Mouse (Mus musculus) bone marrow macrophage, adult 2 months (primary cell): ENCODE data around the gene Metap1d. TPM values are rescaled to one million over a fixed set of nuclear protein-coding genes. Genes with fewer than 3 reads are reported as not detected.
A peak's percentile ranks its signal among the peaks of the same experiment; 100 is the strongest.

Experiments used
- H3K27ac ChIP-seq: 2 replicates; pipeline ENCODE4 v1.5.1; 2012; ENCODE audit warnings: low read depth, low read length; ENCODE audit not compliant: insufficient read depth
- H3K4me1 ChIP-seq: 2 replicates; pipeline ENCODE4 v1.6.1; 2012; ENCODE audit warnings: low read length; ENCODE audit not compliant: control insufficient read depth, insufficient read depth
- H3K4me3 ChIP-seq: 2 replicates; pipeline ENCODE4 v1.5.1; 2012; ENCODE audit warnings: mild to moderate bottlenecking, low read length, moderate library complexity; ENCODE audit not compliant: insufficient read depth
- CTCF ChIP-seq: IDR thresholded peaks from 2 replicates; pipeline ENCODE4 v1.5.1; 2012; ENCODE audit warnings: low read depth, mild to moderate bottlenecking, low read length, moderate library complexity
- POLR2A ChIP-seq: IDR thresholded peaks from 2 replicates; pipeline ENCODE4 v1.6.1; 2012; ENCODE audit warnings: mild to moderate bottlenecking, low read depth, low read length, borderline replicate concordance
- polyA plus RNA-seq: library from polyadenylated mRNA; stranded (reverse); fragments of >200 nt; gene quantifications from 2 replicates; pipeline ENCODE4 v1.2.4, GENCODE M21; 2012; ENCODE audit not compliant: missing spikeins, insufficient read depth, insufficient read length

Metap1d gene
- polyA plus RNA-seq, 1 experiment: 32.5 TPM

DNA sequence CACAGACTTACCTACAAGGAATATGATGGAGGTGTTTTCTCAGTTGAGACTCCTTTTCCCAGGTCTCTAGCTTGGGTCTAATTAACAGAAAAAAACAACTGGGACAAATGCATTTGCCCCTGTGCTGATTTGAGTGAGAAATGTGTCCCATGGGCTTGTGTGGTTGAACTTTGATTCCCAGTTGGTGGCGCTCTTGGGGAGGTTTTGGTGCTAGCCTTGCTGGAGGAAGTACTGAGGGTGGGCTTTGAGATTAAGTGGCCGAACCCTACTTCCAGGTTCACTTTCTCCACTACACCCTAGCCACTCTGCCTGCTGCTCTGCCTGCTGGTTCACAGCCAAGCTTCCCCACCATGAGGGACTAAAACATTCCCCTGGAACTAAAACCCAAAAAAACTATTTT is 3.5 kb upstream of the Metap1d start:
- Histone ChIP-seq H3K4me1 (peaks cover 6% of the 10 kb centered on the region; the same call in 1 of the 2 replicates), H3K27ac (no peak overlapping the region), H3K4me3 (no peak overlapping the region)
- TF ChIP-seq POLR2A (no peak), CTCF (0 out of 2 replicates have a peak, but pooled peaks have one; percentile 20)

DNA sequence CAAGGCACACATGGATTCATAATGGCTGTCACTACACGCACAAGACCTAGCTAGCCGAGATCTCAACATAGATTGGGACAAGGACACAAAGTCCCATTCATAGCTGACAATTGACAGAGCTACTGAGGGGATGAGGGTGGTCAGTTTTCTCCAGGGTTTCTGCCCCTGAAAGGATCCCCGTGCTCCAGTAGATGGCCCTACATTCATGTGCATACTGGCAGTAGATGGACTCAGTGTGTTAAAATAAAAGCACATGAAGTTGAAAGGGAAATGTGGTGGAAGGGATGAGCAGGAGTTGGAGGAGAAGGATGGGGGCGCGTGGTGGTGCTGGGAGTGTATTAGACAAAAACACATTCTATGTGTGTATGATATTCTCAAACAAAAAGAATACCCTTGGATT is 1.3 kb upstream of the Metap1d start:
- no peak for TF ChIP-seq POLR2A
- peak; percentile 14; the same call in 1 of the 2 replicates for TF ChIP-seq CTCF
- Histone ChIP-seq H3K4me3 (no peak overlapping the region), H3K27ac (no peak overlapping the region), H3K4me1 (peaks cover 2% of the 10 kb centered on the region; the same call in 1 of the 2 replicates)

DNA sequence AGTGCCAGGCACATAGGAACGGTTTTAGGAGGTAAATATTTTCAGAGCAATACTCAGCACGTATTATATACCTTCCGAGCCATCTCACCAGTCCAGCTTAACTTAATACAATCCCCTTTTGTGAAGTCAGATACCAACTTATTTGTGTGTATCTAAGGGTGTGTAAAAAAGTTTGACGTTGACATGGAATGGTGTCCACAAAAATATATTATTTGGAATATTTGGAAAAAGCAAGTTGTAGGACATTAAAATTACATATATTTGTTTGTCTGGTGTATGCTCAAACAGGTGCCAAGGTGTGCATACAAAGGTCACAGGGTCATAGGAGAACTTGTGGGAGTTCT is 813 bp downstream of the Metap1d start:
- TF ChIP-seq CTCF: no peak
- no peak for TF ChIP-seq POLR2A
- peaks cover 4% of the 10 kb centered on the region; the same call in 1 of the 2 replicates for H3K4me1 ChIP-seq
- peak overlapping the region; percentile 69 for H3K4me3 ChIP-seq
- H3K27ac ChIP-seq: no peak overlapping the region

DNA sequence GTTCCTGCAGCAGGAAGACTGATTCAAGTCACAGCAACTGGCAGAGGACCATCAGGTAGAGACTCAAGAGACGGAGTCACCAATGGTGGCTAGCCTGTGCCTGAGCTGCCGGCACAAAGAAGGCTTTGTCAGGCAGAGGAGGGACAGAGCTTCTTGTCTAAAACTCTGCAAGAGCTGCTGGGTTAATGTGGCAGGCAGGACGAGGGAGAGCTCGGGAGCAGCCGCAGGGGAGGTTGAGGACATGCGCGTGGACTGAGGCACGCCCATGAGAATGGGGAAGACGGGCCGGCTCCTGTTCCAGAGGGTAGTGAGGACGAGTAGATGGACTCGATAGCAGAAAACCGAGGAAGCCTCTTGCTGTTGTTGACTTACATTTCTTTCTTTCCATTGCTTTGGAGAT is 5.5 kb downstream of the Metap1d start:
- Histone ChIP-seq H3K4me3 (no peak overlapping the region), H3K4me1 (peaks cover 7% of the 10 kb centered on the region), H3K27ac (no peak overlapping the region)
- TF ChIP-seq POLR2A: no peak
- TF ChIP-seq CTCF: no peak

DNA sequence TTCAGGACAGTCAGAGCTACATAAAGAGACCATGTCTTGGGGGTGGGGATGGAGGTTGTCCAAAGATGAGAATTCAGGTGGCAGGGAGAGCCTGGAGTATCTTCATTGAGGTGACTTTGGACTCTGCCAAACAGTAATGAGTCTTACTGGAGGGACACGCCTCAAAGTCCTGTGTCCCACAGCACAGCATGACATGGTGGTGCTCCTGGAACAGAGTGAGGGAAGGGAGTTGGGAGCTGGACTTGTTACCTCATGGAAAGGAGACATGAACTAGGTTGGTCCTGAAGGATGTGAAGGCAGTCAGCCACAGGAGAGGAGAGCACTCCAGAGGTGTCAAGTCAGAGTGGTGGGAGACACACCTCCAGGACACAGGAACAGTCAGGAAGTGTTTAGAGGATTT is 6.6 kb downstream of the Metap1d start:
- Histone ChIP-seq H3K4me3 (no peak overlapping the region), H3K4me1 (peaks cover 5% of the 10 kb centered on the region), H3K27ac (no peak overlapping the region)
- TF ChIP-seq POLR2A (no peak), CTCF (no peak)

DNA sequence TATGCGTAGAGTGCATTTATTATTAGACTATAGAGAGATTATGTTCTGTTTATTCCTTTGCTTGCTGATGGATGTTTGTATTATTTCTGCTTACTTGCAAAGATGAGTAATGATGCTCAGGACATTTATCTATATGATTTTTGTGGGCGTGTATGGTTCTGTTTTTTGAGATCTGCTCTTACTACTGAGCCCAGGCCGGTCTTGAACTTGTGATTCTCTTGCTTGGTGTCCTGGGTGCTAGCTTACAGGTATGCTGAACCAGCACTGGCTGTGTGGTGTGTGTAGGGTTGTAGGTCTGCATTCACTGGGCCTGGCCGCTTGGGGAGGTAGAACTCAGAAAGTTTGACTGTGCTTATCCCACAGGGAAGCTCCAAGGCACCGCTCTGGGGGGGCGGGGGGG is 8.1 kb downstream of the Metap1d start:
- no peak overlapping the region for H3K4me3 ChIP-seq
- no peak overlapping the region for H3K27ac ChIP-seq
- TF ChIP-seq CTCF: no peak
- no peak for TF ChIP-seq POLR2A
- H3K4me1 ChIP-seq: peaks cover 5% of the 10 kb centered on the region

DNA sequence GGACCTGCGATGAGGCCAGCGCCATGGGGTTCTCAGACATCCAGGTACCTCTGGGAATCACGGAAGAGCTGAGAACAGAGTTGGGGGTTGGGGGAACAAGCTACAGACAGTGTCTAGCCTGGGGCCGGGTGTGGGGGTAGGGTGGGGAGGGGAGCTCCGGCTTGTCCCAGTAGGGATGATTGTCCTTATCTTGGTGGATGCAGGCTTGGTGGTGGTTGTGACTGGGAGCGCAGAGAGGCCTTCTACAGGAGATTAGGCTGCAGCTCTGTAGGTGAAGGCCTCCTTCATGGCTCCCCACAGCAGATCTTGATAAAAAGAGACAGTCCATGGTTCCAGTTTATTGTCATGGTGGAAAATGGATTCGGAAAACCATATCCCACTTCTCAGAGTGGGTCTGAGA is 8.5 kb downstream of the Metap1d start:
- no peak overlapping the region for H3K27ac ChIP-seq
- no peak overlapping the region for H3K4me3 ChIP-seq
- TF ChIP-seq CTCF: no peak
- TF ChIP-seq POLR2A: no peak
- H3K4me1 ChIP-seq: peaks cover 5% of the 10 kb centered on the region

DNA sequence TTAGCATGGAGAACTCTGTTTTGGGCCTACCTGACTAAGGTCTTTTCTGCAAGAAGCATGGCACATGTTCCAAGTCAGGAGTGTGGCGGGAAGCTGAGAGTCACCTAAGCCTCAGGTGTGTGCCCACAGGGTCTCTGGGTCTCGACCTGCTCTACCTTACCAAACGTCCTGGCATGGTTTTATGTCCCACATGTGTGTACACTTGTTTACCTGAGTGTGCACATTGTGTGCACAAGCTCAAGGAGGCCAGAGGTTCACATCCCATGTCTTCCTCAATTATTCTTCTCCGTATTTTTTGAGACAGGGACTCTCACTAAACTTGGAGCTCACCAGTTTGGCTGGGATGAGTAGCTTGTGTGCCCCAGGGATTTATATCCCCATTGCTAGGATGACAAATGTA is 9.0 kb downstream of the Metap1d start:
- Histone ChIP-seq H3K4me3 (no peak overlapping the region), H3K4me1 (peaks cover 5% of the 10 kb centered on the region), H3K27ac (no peak overlapping the region)
- no peak for TF ChIP-seq CTCF
- no peak for TF ChIP-seq POLR2A

DNA sequence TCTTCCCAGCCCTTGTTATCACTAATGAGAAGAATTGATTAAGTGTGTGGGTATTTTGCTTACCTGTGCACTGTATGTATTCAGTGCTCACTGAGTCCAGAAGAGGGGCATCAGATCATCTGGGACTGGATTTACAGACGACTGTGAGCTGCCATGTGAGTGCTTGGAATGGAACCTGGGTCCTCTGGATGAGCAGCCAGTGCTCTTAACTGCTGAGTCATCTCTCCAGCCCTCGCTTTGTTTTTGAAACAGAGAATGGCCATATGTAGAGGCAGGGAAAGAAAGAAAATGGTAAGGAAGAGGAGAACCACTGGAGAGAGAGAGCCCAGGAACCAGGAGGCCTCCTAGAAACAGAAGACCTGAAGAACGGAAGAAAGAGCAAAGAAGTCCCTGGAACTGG is 9.5 kb downstream of the Metap1d start:
- TF ChIP-seq POLR2A: no peak
- no peak for TF ChIP-seq CTCF
- Histone ChIP-seq H3K4me1 (peaks cover 5% of the 10 kb centered on the region), H3K4me3 (no peak overlapping the region), H3K27ac (no peak overlapping the region)

DNA sequence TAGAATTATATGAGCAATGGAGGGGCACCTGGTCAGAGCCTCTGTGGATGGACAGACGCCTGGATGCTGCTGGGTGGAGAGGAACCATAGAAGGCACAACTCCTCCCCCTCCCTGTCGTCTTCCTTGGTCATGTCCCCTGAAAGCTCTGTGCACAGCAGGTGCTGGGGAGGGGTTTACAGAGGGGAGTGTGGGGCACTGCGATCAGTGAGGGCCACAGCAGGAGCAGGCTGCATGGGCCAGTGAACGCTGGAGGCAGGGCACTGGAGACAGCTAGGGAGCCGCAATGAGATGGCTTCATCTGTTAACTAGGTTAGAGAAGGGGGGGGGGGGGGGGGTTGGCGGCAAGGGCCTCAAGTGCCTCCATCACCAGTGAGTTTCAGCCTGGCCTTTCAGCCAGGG is 13.0 kb downstream of the Metap1d start:
- no peak for TF ChIP-seq CTCF
- Histone ChIP-seq H3K27ac (no peak overlapping the region), H3K4me1 (no peaks in the 10 kb centered on the region)

DNA sequence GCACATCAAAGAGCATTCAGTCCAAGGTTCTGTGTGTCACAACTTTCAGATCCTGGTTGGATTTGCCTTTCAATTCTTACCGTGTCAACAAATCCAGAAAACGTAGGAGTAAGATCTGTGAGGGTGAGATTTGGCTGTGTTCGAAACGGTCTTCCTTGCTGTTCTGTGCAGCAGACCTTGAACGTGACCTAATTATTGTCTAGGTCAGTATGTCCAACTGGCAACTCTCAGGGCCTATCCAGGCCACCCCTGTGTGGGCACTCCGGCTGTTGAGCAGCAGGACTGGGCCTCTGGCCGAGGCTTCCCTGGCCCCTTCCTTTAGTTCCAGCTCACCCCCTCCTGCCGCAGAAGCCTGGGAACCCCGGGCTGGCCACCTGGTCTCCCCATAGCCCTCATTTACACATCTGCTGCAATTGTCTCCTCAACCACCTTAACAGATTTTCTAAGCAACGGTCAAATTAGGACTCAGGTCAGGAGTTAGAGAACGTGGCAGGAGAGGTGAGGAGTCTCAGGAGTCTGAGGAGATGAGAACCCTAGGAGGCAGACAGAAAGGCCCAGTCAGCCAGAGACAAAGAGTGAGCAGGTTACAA is 13.9 kb downstream of the Metap1d start:
- H3K27ac ChIP-seq: no peak overlapping the region
- no peaks in the 10 kb centered on the region for H3K4me1 ChIP-seq
- no peak overlapping the region for H3K4me3 ChIP-seq
- no peak for TF ChIP-seq POLR2A
- no peak for TF ChIP-seq CTCF

More for the DNA sequence above, 13.0 kb downstream of the Metap1d start:
- H3K4me3 ChIP-seq: no peak overlapping the region
